Mouse (Mus musculus): ENCODE data around the gene Gm49387.
"Not testable (repeated sequence)": the region's sequence is repeated elsewhere in the genome, so short reads cannot be mapped to it uniquely, and the experiment has no call there.

Gm49387 gene

GRCm38 (mm10) chr14:31640890-31641505, 320 bp upstream of the Gm49387 start, which contains the start of the genes Btd and Hacl1:
TSS of gene Btd (plus strand) at chr14:31641028.
TSS of gene Hacl1 (minus strand) at chr14:31641286.
- DNase-seq (ENCODE audit: low spot score in 2 of 2): peak; percentile 79 to 86

- DNase-seq (ENCODE audit: low spot score in 2 of 2): no peak
Observed at GRCm38 (mm10) chr14:31630677-31631076, 10.0 kb downstream of the Gm49387 start.

- peak; percentile 53 to 81 for DNase-seq (ENCODE audit: low spot score in 2 of 2)
Observed at GRCm38 (mm10) chr14:31622748-31623147, 17.9 kb downstream of the Gm49387 start.

- no peak for DNase-seq (ENCODE audit: low spot score in 2 of 2)
Observed at GRCm38 (mm10) chr14:31620591-31621223, 20.0 kb downstream of the Gm49387 start.

GRCm38 (mm10) chr14:31617997-31618396, 22.7 kb downstream of the Gm49387 start:
- DNase-seq (ENCODE audit: low spot score in 2 of 2): no peak

- peak; percentile 16 for DNase-seq (ENCODE audit: low spot score in 2 of 2)
Observed at GRCm38 (mm10) chr14:31617204-31617603, 23.5 kb downstream of the Gm49387 start.

- DNase-seq (ENCODE audit: low spot score in 2 of 2): no peak
Observed at GRCm38 (mm10) chr14:31613671-31614070, 27.0 kb downstream of the Gm49387 start.

- no peak for DNase-seq (ENCODE audit: low spot score in 2 of 2)
Observed at GRCm38 (mm10) chr14:31611986-31612385, 28.7 kb downstream of the Gm49387 start.

GRCm38 (mm10) chr14:31605514-31605913, 35.2 kb downstream of the Gm49387 start:
- DNase-seq (ENCODE audit: low spot score in 2 of 2): no peak

GRCm38 (mm10) chr14:31604916-31605315, 35.8 kb downstream of the Gm49387 start:
- DNase-seq (ENCODE audit: low spot score in 2 of 2): no peak

GRCm38 (mm10) chr14:31602616-31602979, 38.1 kb downstream of the Gm49387 start:
- not testable (repeated sequence) for DNase-seq (ENCODE audit: low spot score in 2 of 2)

- no peak for DNase-seq (ENCODE audit: low spot score in 2 of 2)
Observed at GRCm38 (mm10) chr14:31601908-31602615, 38.6 kb downstream of the Gm49387 start.

- DNase-seq (ENCODE audit: low spot score in 2 of 2): no peak
Observed at GRCm38 (mm10) chr14:31597446-31597845, 43.2 kb downstream of the Gm49387 start.

- no peak for DNase-seq (ENCODE audit: low spot score in 2 of 2)
Observed at GRCm38 (mm10) chr14:31596408-31596807, 44.3 kb downstream of the Gm49387 start.

- no peak for DNase-seq (ENCODE audit: low spot score in 2 of 2)
Observed at GRCm38 (mm10) chr14:31594693-31595092, 46.0 kb downstream of the Gm49387 start.

GRCm38 (mm10) chr14:31593036-31593435, 47.6 kb downstream of the Gm49387 start:
- no peak for DNase-seq (ENCODE audit: low spot score in 2 of 2)

- no peak for DNase-seq (ENCODE audit: low spot score in 2 of 2)
Observed at GRCm38 (mm10) chr14:31591243-31591642, 49.4 kb downstream of the Gm49387 start, which contains the start of gene Colq. TSS of gene Colq (minus strand) at chr14:31591343.

- no peak for DNase-seq (ENCODE audit: low spot score in 2 of 2)
Observed at GRCm38 (mm10) chr14:31586451-31586850, 54.2 kb downstream of the Gm49387 start.

GRCm38 (mm10) chr14:31583082-31583481, 57.6 kb downstream of the Gm49387 start:
- DNase-seq (ENCODE audit: low spot score in 2 of 2): no peak

- DNase-seq (ENCODE audit: low spot score in 2 of 2): no peak
Observed at GRCm38 (mm10) chr14:31577966-31578735, 62.5 kb downstream of the Gm49387 start.

- no peak for DNase-seq (ENCODE audit: low spot score in 2 of 2)
Observed at GRCm38 (mm10) chr14:31576846-31577697, 63.6 kb downstream of the Gm49387 start.
